Mouse (Mus musculus): ENCODE data around the gene Crybg1.

- TF ChIP-seq CTCF (IDR thresholded peaks at IDR 0.05; ENCODE audit: control insufficient read depth, insufficient read depth, insufficient replicate concordance, low read depth, low read length) (peak; percentile 76), POLR2A (IDR thresholded peaks at IDR 0.05; ENCODE audit: control insufficient read depth, low read depth, low read length) (no peak)
Observed at GRCm38 (mm10) chr10:44148337-44149317, at the start of gene Crybg1.
